Mouse (Mus musculus): ENCODE measurements around the gene Bcl2l13.

- TF ChIP-seq CTCF (IDR thresholded peaks at IDR 0.05; ENCODE audit: extremely low read depth, insufficient read depth, insufficient read length, insufficient replicate concordance) = peak; percentile 23; the same call in 1 of the 2 replicates
- TF ChIP-seq POLR2A (IDR thresholded peaks at IDR 0.05; ENCODE audit: low read depth, low read length) = peak; percentile 73; the same call in 1 of the 2 replicates
Measured at GRCm38 (mm10) chr6:120835474-120836374, at the start of gene Bcl2l13.

All from spleen, adult 2 months (tissue).